Mouse (Mus musculus) embryonic facial prominence, embryonic 12.5 days (tissue): Measurements from ENCODE around the gene Ube2v1. TPM values are rescaled to one million over a fixed set of nuclear protein-coding genes. Genes with fewer than 3 reads are reported as not detected.
A peak's percentile ranks its signal among the peaks of the same experiment; 100 is the strongest.
"Not testable (repeated sequence)": the region's sequence is repeated elsewhere in the genome, so short reads cannot be mapped to it uniquely, and the experiment has no call there.

Experiments used
- ATAC-seq: fragments of 200-750 bp; cut with Nextera tagmentation; 2 replicates; pipeline ENCODE4 v1.8.0; 2017; ENCODE audit not compliant: insufficient number of reproducible peaks, insufficient read depth, low FRiP score, low TSS enrichment
- H3K27ac ChIP-seq: fragments of 300-500 bp; sonication (generic); 2 replicates; pipeline ENCODE4 v1.5.1; 2016; ENCODE audit warnings: mild to moderate bottlenecking
- H3K27me3 ChIP-seq: fragments of 300-500 bp; sonication (generic); 2 replicates; pipeline ENCODE4 v1.6.1; 2016; ENCODE audit warnings: mild to moderate bottlenecking, moderate library complexity
- H3K36me3 ChIP-seq: fragments of 300-500 bp; sonication (generic); 2 replicates; pipeline ENCODE4 v1.6.1; 2016; ENCODE audit warnings: mild to moderate bottlenecking
- H3K4me1 ChIP-seq: fragments of 300-500 bp; sonication (generic); 2 replicates; pipeline ENCODE4 v1.6.1; 2016
- H3K4me2 ChIP-seq: fragments of 300-500 bp; sonication (generic); replicated peaks from 2 replicates; pipeline ENCODE4 v1.6.1; 2016; ENCODE audit warnings: mild to moderate bottlenecking, moderate library complexity
- H3K4me3 ChIP-seq: fragments of 300-500 bp; sonication (generic); 2 replicates; pipeline ENCODE4 v1.5.1; 2016; ENCODE audit warnings: mild to moderate bottlenecking
- H3K9ac ChIP-seq: fragments of 300-500 bp; sonication (generic); 2 replicates; pipeline ENCODE4 v1.6.1; 2016; ENCODE audit warnings: mild to moderate bottlenecking, moderate library complexity
- H3K9me3 ChIP-seq: fragments of 300-500 bp; sonication (generic); 2 replicates; pipeline ENCODE4 v1.6.1; 2016; ENCODE audit warnings: mild to moderate bottlenecking, moderate library complexity
- WGBS: fragments of 180-500 bp; shearing (Covaris S2); methylation state at CpG from one replicate; pipeline ENCODE4 v1.1.7; 2016; 5-methylcytosine and 5-hydroxymethylcytosine counted together
- polyA plus RNA-seq: library from polyadenylated mRNA; unstranded; fragments of >200 nt; fragmentation: Nextera tagmentation; extraction: Ambion mirVana; gene quantifications from 2 replicates; pipeline ENCODE4 v1.2.1, GENCODE M21; 2016

Gene Ube2v1
- polyA plus RNA-seq, 1 experiment from 2014 or later, result 272 TPM

GRCm38 (mm10) chr2:167617034-167617433 is 14.9 kb downstream of the Ube2v1 start:
- Histone ChIP-seq H3K36me3 (peaks cover 49% of the 10 kb centered on the region), H3K4me2 (no peak overlapping the region), H3K27ac (no peak overlapping the region), H3K4me3 (no peak overlapping the region), H3K27me3 (no peaks in the 10 kb centered on the region), H3K9ac (no peak overlapping the region), H3K9me3 (no peaks in the 10 kb centered on the region), H3K4me1 (no peaks in the 10 kb centered on the region; the same call in 1 of the 2 replicates)
- ATAC-seq, result no peak
- WGBS, result 91% methylated on average over 3 of the region's 3 CpGs

- peaks cover 65% of the 10 kb centered on the region for H3K36me3 ChIP-seq
- not testable (repeated sequence) for H3K27me3 ChIP-seq, H3K4me3 ChIP-seq, H3K9ac ChIP-seq, H3K27ac ChIP-seq, H3K4me2 ChIP-seq, ATAC-seq, H3K4me1 ChIP-seq, H3K9me3 ChIP-seq
- 94% methylated on average over 7 of the region's 7 CpGs for WGBS
These were observed 18.6 kb downstream of the Ube2v1 start for GRCm38 (mm10) chr2:167613335-167613734.

GRCm38 (mm10) chr2:167612122-167612521 is 19.8 kb downstream of the Ube2v1 start:
- no peak for ATAC-seq
- H3K4me2 ChIP-seq, result no peak overlapping the region
- H3K36me3 ChIP-seq, result peaks cover 65% of the 10 kb centered on the region
- no peak overlapping the region for H3K27ac ChIP-seq
- H3K27me3 ChIP-seq, result no peaks in the 10 kb centered on the region
- no peak overlapping the region for H3K9ac ChIP-seq
- H3K9me3 ChIP-seq, result no peaks in the 10 kb centered on the region
- no peaks in the 10 kb centered on the region for H3K4me1 ChIP-seq
- H3K4me3 ChIP-seq, result no peak overlapping the region
- WGBS, result 93% methylated on average over 14 of the region's 14 CpGs

GRCm38 (mm10) chr2:167611287-167611686 is 20.6 kb downstream of the Ube2v1 start:
- 92% methylated on average over 10 of the region's 10 CpGs for WGBS
- no peaks in the 10 kb centered on the region for H3K27me3 ChIP-seq
- no peak overlapping the region for H3K4me2 ChIP-seq
- no peak for ATAC-seq
- no peak overlapping the region for H3K9ac ChIP-seq
- peaks cover 65% of the 10 kb centered on the region for H3K36me3 ChIP-seq
- no peaks in the 10 kb centered on the region for H3K9me3 ChIP-seq
- H3K4me3 ChIP-seq, result no peak overlapping the region
- H3K27ac ChIP-seq, result no peak overlapping the region
- no peaks in the 10 kb centered on the region for H3K4me1 ChIP-seq

GRCm38 (mm10) chr2:167606745-167607123 is 25.2 kb downstream of the Ube2v1 start:
- Histone ChIP-seq H3K9ac (no peak overlapping the region), H3K27ac (no peak overlapping the region), H3K9me3 (no peaks in the 10 kb centered on the region), H3K27me3 (no peaks in the 10 kb centered on the region), H3K36me3 (peaks cover 31% of the 10 kb centered on the region), H3K4me1 (peaks cover 16% of the 10 kb centered on the region), H3K4me2 (no peak overlapping the region), H3K4me3 (no peak overlapping the region)
- WGBS, result 85% methylated on average over 4 of the region's 4 CpGs
- ATAC-seq, result no peak

GRCm38 (mm10) chr2:167605817-167606744 is 25.8 kb downstream of the Ube2v1 start:
- no peak overlapping the region for H3K4me3 ChIP-seq
- H3K36me3 ChIP-seq, result peaks cover 31% of the 10 kb centered on the region
- ATAC-seq, result no peak
- peaks cover 16% of the 10 kb centered on the region for H3K4me1 ChIP-seq
- H3K9ac ChIP-seq, result no peak overlapping the region
- no peaks in the 10 kb centered on the region for H3K27me3 ChIP-seq
- H3K4me2 ChIP-seq, result no peak overlapping the region
- no peak overlapping the region for H3K27ac ChIP-seq
- WGBS, result 74% methylated on average over 17 of the region's 17 CpGs
- no peaks in the 10 kb centered on the region for H3K9me3 ChIP-seq

GRCm38 (mm10) chr2:167605178-167605794 is 26.6 kb downstream of the Ube2v1 start:
- no peaks in the 10 kb centered on the region for H3K27me3 ChIP-seq
- H3K4me1 ChIP-seq, result peaks cover 23% of the 10 kb centered on the region
- H3K36me3 ChIP-seq, result peaks cover 28% of the 10 kb centered on the region
- no peaks in the 10 kb centered on the region for H3K9me3 ChIP-seq
- ATAC-seq, result peak; percentile 16; the same call in 1 of the 2 replicates
- no peak overlapping the region for H3K4me2 ChIP-seq
- H3K4me3 ChIP-seq, result no peak overlapping the region
- 33% methylated on average over 11 of the region's 11 CpGs for WGBS
- H3K9ac ChIP-seq, result no peak overlapping the region
- H3K27ac ChIP-seq, result no peak overlapping the region

- Histone ChIP-seq H3K9ac (no peak overlapping the region), H3K4me1 (peaks cover 33% of the 10 kb centered on the region), H3K36me3 (peaks cover 15% of the 10 kb centered on the region), H3K27ac (no peak overlapping the region), H3K4me3 (no peak overlapping the region), H3K27me3 (no peaks in the 10 kb centered on the region), H3K9me3 (no peaks in the 10 kb centered on the region), H3K4me2 (no peak overlapping the region)
- ATAC-seq, result no peak
- 36% methylated on average over 5 of the region's 5 CpGs for WGBS
These were observed 28.9 kb downstream of the Ube2v1 start for GRCm38 (mm10) chr2:167602978-167603377.

- Histone ChIP-seq H3K9ac (no peak overlapping the region), H3K4me2 (no peak overlapping the region), H3K9me3 (no peaks in the 10 kb centered on the region), H3K27ac (no peak overlapping the region), H3K27me3 (no peaks in the 10 kb centered on the region), H3K36me3 (peaks cover 12% of the 10 kb centered on the region), H3K4me1 (peaks cover 39% of the 10 kb centered on the region), H3K4me3 (no peak overlapping the region)
- no peak for ATAC-seq
- WGBS, result 71% methylated on average over 2 of the region's 2 CpGs
These were observed 29.5 kb downstream of the Ube2v1 start for GRCm38 (mm10) chr2:167602364-167602763.

GRCm38 (mm10) chr2:167600481-167600995 is 31.4 kb downstream of the Ube2v1 start:
- Histone ChIP-seq H3K4me2 (no peak overlapping the region), H3K4me1 (peaks cover 56% of the 10 kb centered on the region), H3K27me3 (no peaks in the 10 kb centered on the region), H3K9ac (no peak overlapping the region), H3K4me3 (no peak overlapping the region), H3K36me3 (no peaks in the 10 kb centered on the region), H3K27ac (peak overlapping the region; percentile 26; the same call in 1 of the 2 replicates), H3K9me3 (no peaks in the 10 kb centered on the region)
- ATAC-seq, result no peak
- 63% methylated on average over 8 of the region's 8 CpGs for WGBS

- WGBS, result 66% methylated on average over 6 of the region's 6 CpGs
- Histone ChIP-seq H3K4me3 (no peak overlapping the region), H3K9me3 (no peaks in the 10 kb centered on the region), H3K9ac (no peak overlapping the region), H3K27ac (peak overlapping the region; percentile 26; the same call in 1 of the 2 replicates), H3K4me1 (peaks cover 58% of the 10 kb centered on the region), H3K36me3 (no peaks in the 10 kb centered on the region), H3K4me2 (no peak overlapping the region), H3K27me3 (no peaks in the 10 kb centered on the region)
- ATAC-seq, result no peak
These were observed 32.0 kb downstream of the Ube2v1 start for GRCm38 (mm10) chr2:167599917-167600316.

- Histone ChIP-seq H3K9me3 (no peaks in the 10 kb centered on the region), H3K4me3 (no peak overlapping the region), H3K27ac (0 out of 2 replicates have a peak overlapping the region, but pooled peaks have one; percentile 96), H3K36me3 (no peaks in the 10 kb centered on the region), H3K4me2 (no peak overlapping the region), H3K27me3 (no peaks in the 10 kb centered on the region), H3K4me1 (peaks cover 59% of the 10 kb centered on the region), H3K9ac (no peak overlapping the region)
- ATAC-seq, result no peak
- 33% methylated on average over 5 of the region's 5 CpGs for WGBS
These were observed 32.7 kb downstream of the Ube2v1 start for GRCm38 (mm10) chr2:167599195-167599594.
